Mouse (Mus musculus) lung, postnatal 0 days (tissue): ENCODE data around the gene Gm20388. TPM values are rescaled to one million over a fixed set of nuclear protein-coding genes. Genes with fewer than 3 reads are reported as not detected.
A peak's percentile ranks its signal among the peaks of the same experiment; 100 is the strongest.

Experiments
- ATAC-seq: fragments of 200-750 bp; cut with Nextera tagmentation; 2 replicates; pipeline ENCODE4 v1.8.0; 2017; ENCODE audit warnings: moderate library complexity
- DNase-seq: peaks from one replicate; pipeline ENCODE4 v3.0.0-alpha.2; 2016; ENCODE audit warnings: low spot score
- H3K27ac ChIP-seq: fragments of 300-500 bp; sonication (generic); 2 replicates; pipeline ENCODE4 v1.5.1; 2014; ENCODE audit warnings: antibody characterized with exemption, mild to moderate bottlenecking, low read length, mixed read lengths
- H3K27me3 ChIP-seq: fragments of 300-500 bp; sonication (generic); replicated peaks from 2 replicates; pipeline ENCODE4 v1.6.1; 2014; ENCODE audit warnings: low read length, mixed read lengths; ENCODE audit not compliant: insufficient read depth
- H3K36me3 ChIP-seq: fragments of 300-500 bp; sonication (generic); 2 replicates; pipeline ENCODE4 v1.6.1; 2014; ENCODE audit warnings: low read length, mixed read lengths; ENCODE audit not compliant: insufficient read depth
- H3K4me1 ChIP-seq: fragments of 300-500 bp; sonication (generic); 2 replicates; pipeline ENCODE4 v1.6.1; 2014; ENCODE audit warnings: antibody characterized with exemption, low read depth, low read length, mixed read lengths; ENCODE audit not compliant: insufficient read depth
- H3K4me2 ChIP-seq: fragments of 300-500 bp; sonication (generic); replicated peaks from 2 replicates; pipeline ENCODE4 v1.6.1; 2014; ENCODE audit warnings: low read depth, mild to moderate bottlenecking, low read length, moderate library complexity, mixed read lengths
- H3K4me3 ChIP-seq: fragments of 300-500 bp; sonication (generic); 2 replicates; pipeline ENCODE4 v1.5.1; 2014; ENCODE audit warnings: low read depth, low read length
- H3K9ac ChIP-seq: fragments of 300-500 bp; sonication (generic); replicated peaks from 2 replicates; pipeline ENCODE4 v1.6.1; 2014; ENCODE audit warnings: low read depth, mild to moderate bottlenecking
- H3K9me3 ChIP-seq: fragments of 300-500 bp; sonication (generic); 2 replicates; pipeline ENCODE4 v1.6.1; 2016; ENCODE audit warnings: low read length, mixed read lengths
- CTCF ChIP-seq: IDR thresholded peaks from 2 replicates; pipeline ENCODE4 v1.5.1; 2016; ENCODE audit warnings: antibody characterized with exemption, mild to moderate bottlenecking
- EP300 ChIP-seq: IDR thresholded peaks from 2 replicates; pipeline ENCODE4 v1.6.1; 2016; ENCODE audit warnings: antibody characterized with exemption, mild to moderate bottlenecking, control low read depth
- WGBS: fragments of 180-500 bp; shearing (Covaris S2); extraction: QIAGEN DNeasy Blood & Tissue Kit; methylation state at CpG from one replicate; pipeline ENCODE4 v1.1.7; 2014; 5-methylcytosine and 5-hydroxymethylcytosine counted together
- polyA plus RNA-seq: library from polyadenylated mRNA; unstranded; fragments of >200 nt; fragmentation: Nextera tagmentation; extraction: Ambion mirVana; gene quantifications from 2 replicates; pipeline ENCODE4 v1.2.1, GENCODE M21; 2015

Gm20388 gene
- polyA plus RNA-seq, 1 experiment from 2014 or later = not detected

GRCm38 (mm10) chr8:120249800-120250336 is 339.2 kb downstream of the Gm20388 start:
- H3K27ac ChIP-seq = peak overlapping the region; percentile 77; the same call in 1 of the 2 replicates
- DNase-seq (no peak), ATAC-seq (no peak)
- H3K4me3 ChIP-seq = no peak overlapping the region
- TF ChIP-seq CTCF (no peak), EP300 (no peak)
- no peaks in the 10 kb centered on the region for H3K9me3 ChIP-seq
- no peaks in the 10 kb centered on the region for H3K36me3 ChIP-seq
- no peak overlapping the region for H3K4me2 ChIP-seq
- H3K9ac ChIP-seq = no peak overlapping the region
- no peaks in the 10 kb centered on the region for H3K4me1 ChIP-seq
- no peaks in the 10 kb centered on the region for H3K27me3 ChIP-seq
- WGBS = 64% methylated on average over 9 of the region's 9 CpGs

DNA sequence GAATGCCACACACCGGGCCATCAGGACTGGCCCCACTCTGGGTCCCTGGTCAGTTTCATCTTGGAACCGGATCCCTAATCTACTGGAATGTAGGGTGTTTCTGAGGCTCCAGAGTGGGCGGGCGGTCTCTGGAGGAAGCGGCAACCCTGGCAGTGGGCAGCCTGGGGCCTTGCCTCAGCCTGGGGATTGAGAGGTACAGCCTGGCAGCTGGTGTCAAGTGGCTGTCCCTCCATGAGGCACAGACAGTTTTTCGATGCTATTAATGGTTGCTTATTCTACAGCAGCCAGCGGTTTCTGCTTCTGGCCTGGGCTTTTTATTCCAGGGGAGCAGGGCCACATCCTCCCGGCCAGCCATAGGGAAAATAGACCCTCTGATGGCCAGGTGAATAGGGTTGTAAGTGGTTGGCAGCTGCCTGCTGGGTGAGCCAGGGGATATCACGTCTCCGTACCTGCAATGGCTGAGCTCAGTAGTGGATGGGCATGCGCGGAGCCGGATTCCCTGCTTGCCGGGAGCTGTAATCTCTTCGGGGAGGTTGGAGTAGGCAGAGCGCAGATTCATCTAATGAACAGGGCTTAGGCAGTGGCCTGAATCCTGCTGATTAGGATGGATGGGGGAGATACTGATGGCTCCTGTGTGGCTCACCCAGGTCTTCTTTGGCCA is 340.2 kb downstream of the Gm20388 start:
- Histone ChIP-seq H3K9me3 (no peaks in the 10 kb centered on the region), H3K9ac (no peak overlapping the region), H3K4me3 (no peak overlapping the region), H3K4me2 (no peak overlapping the region), H3K36me3 (no peaks in the 10 kb centered on the region), H3K27me3 (no peaks in the 10 kb centered on the region), H3K4me1 (0 out of 2 replicates have a peak, but pooled peaks cover 2% of the 10 kb centered on the region), H3K27ac (peak overlapping the region; percentile 77)
- DNase-seq (no peak), ATAC-seq (peak; percentile 0; the same call in 1 of the 2 replicates)
- WGBS = 68% methylated on average over 16 of the region's 16 CpGs
- no peak for TF ChIP-seq EP300
- TF ChIP-seq CTCF = no peak

DNA sequence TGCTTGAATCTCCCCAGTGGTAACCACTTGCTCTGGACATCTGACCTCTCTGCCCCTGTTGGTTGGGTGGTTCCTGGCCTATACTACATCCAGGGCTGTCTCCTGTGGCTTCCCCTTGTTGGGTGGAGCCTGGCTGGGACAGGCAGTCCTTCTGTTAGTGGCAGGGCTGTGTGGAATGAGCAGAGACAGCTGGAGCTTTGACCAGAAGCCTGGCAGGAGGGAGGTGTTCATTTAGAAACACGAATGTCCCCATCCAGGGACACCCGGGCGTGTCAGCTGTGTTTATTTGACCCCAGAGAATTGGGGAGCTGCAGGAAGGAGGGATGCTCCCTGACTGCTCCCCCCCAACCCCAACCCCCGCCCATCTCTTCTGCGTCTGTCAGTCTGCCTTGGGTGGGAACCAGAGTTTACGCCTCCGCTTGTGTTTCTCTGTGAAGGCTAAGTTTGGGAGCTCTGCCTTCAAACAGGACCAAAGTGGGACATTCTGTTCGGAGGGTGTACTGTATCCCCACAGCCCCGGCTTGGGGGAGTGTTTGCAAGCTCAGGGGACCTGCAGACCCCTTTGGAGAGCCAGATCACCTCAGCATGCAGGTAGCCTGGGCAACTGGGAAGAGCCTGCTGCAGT is 340.9 kb downstream of the Gm20388 start:
- TF ChIP-seq EP300 (peak; percentile 77), CTCF (no peak)
- H3K9ac ChIP-seq = no peak overlapping the region
- H3K4me3 ChIP-seq = no peak overlapping the region
- DNase-seq (peak; percentile 92), ATAC-seq (peak; percentile 84)
- H3K36me3 ChIP-seq = no peaks in the 10 kb centered on the region
- H3K27ac ChIP-seq = no peak overlapping the region
- no peak overlapping the region for H3K4me2 ChIP-seq
- 0 out of 2 replicates have a peak, but pooled peaks cover 9% of the 10 kb centered on the region for H3K4me1 ChIP-seq
- 52% methylated on average over 9 of the region's 9 CpGs for WGBS
- H3K27me3 ChIP-seq = no peaks in the 10 kb centered on the region
- no peaks in the 10 kb centered on the region for H3K9me3 ChIP-seq

GRCm38 (mm10) chr8:120253626-120254025 is 343.0 kb downstream of the Gm20388 start:
- WGBS = 59% methylated on average over 8 of the region's 8 CpGs
- TF ChIP-seq EP300 (no peak), CTCF (no peak)
- Histone ChIP-seq H3K4me3 (no peak overlapping the region), H3K4me1 (peaks cover 16% of the 10 kb centered on the region), H3K27me3 (no peaks in the 10 kb centered on the region), H3K36me3 (no peaks in the 10 kb centered on the region), H3K27ac (no peak overlapping the region), H3K9me3 (no peaks in the 10 kb centered on the region), H3K4me2 (no peak overlapping the region), H3K9ac (no peak overlapping the region)
- DNase-seq (no peak), ATAC-seq (no peak)

DNA sequence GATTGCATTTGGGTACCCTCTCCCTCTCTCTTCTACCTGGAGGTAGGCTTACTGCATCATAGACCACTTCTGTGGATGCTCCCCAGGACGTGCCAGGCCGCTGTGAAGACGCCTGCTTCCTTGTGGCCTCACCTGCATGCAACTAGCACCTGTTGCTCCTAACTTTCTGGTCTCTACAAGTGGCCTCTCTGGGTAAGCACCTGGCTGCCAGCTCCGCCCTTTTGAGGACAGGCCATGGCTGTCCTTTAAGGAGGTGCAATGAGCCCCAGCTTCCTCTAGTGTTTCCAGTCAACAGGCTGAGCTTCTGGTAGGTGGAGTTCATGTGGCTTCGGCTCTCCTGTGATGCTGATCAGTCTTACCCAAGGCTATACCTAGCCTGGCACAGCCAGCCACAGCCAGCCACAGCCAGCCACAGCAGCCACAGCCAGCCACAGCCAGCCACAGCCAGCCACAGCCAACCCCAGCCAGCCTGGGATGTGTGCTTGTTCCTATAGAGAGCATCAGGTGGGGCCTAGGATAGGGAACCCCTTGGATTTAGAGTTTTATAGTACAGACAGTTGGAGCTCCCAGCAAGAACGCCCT is 344.9 kb downstream of the Gm20388 start:
- Histone ChIP-seq H3K4me1 (peaks cover 16% of the 10 kb centered on the region), H3K27ac (no peak overlapping the region), H3K27me3 (no peaks in the 10 kb centered on the region), H3K9ac (no peak overlapping the region), H3K4me3 (no peak overlapping the region), H3K4me2 (no peak overlapping the region), H3K36me3 (no peaks in the 10 kb centered on the region), H3K9me3 (no peaks in the 10 kb centered on the region)
- no peak for TF ChIP-seq EP300
- no peak for TF ChIP-seq CTCF
- DNase-seq = peak; percentile 65
- ATAC-seq = no peak
- WGBS = 71% methylated on average over 6 of the region's 6 CpGs

- peak; percentile 26; the same call in 1 of the 2 replicates for ATAC-seq
- Histone ChIP-seq H3K27me3 (no peaks in the 10 kb centered on the region), H3K4me1 (peaks cover 16% of the 10 kb centered on the region), H3K4me3 (no peak overlapping the region), H3K9me3 (no peaks in the 10 kb centered on the region), H3K4me2 (no peak overlapping the region), H3K27ac (0 out of 2 replicates have a peak overlapping the region, but pooled peaks have one; percentile 38), H3K36me3 (no peaks in the 10 kb centered on the region), H3K9ac (no peak overlapping the region)
- TF ChIP-seq CTCF (no peak), EP300 (no peak)
- 20% methylated on average over 6 of the region's 6 CpGs for WGBS
- DNase-seq = peak; percentile 32
Measured at GRCm38 (mm10) chr8:120256958-120257357, 346.3 kb downstream of the Gm20388 start.
